Mouse (Mus musculus) kidney, adult 2 months (tissue): ENCODE measurements around the gene Chrdl2. TPM values are rescaled to one million over a fixed set of nuclear protein-coding genes. Genes with fewer than 3 reads are reported as not detected.
A peak's percentile ranks its signal among the peaks of the same experiment; 100 is the strongest.

Experiments used
- DNase-seq: peaks from one replicate; pipeline ENCODE4 v3.0.0; 2021
- H3K27ac ChIP-seq: fragments of 200-500 bp; 2 replicates; pipeline ENCODE4 v1.5.1; 2012; ENCODE audit warnings: low read depth, low read length, control low read depth, inconsistent platforms; ENCODE audit not compliant: insufficient read depth
- H3K27me3 ChIP-seq: fragments of 200-500 bp; replicated peaks from 2 replicates; pipeline ENCODE4 v1.6.1; 2012; ENCODE audit warnings: mild to moderate bottlenecking, moderate library complexity, low read length, inconsistent platforms; ENCODE audit not compliant: control insufficient read depth, insufficient read depth
- H3K36me3 ChIP-seq: fragments of 200-500 bp; 2 replicates; pipeline ENCODE4 v1.6.1; 2012; ENCODE audit warnings: mild to moderate bottlenecking, moderate library complexity, low read length, inconsistent platforms; ENCODE audit not compliant: control insufficient read depth, insufficient read depth
- H3K4me1 ChIP-seq: fragments of 200-500 bp; 2 replicates; pipeline ENCODE4 v1.6.1; 2011; ENCODE audit warnings: low read length; ENCODE audit not compliant: control insufficient read depth, insufficient read depth
- H3K4me3 ChIP-seq: fragments of 200-500 bp; 2 replicates; pipeline ENCODE4 v1.5.1; 2011; ENCODE audit warnings: mild to moderate bottlenecking, low read depth, low read length, control low read depth; ENCODE audit not compliant: insufficient read depth
- CTCF ChIP-seq: fragments of 200-500 bp; conservative IDR thresholded peaks from 2 replicates; pipeline ENCODE4 v1.5.1; 2011; ENCODE audit warnings: low read depth, mild to moderate bottlenecking, control low read depth, low read length, moderate library complexity, mixed read lengths; ENCODE audit not compliant: insufficient read depth, insufficient read length
- POLR2A ChIP-seq: fragments of 200-500 bp; IDR thresholded peaks from one replicate; pipeline ENCODE4 v1.6.1; 2011; ENCODE audit warnings: low read depth, low read length, control low read depth
- WGBS: fragments of 180-500 bp; shearing (Covaris S2); methylation state at CpG from one replicate; pipeline ENCODE4 v1.1.7; 2018; 5-methylcytosine and 5-hydroxymethylcytosine counted together
- polyA plus RNA-seq: library from polyadenylated mRNA; depleted of rRNA; stranded (reverse); fragments of >200 nt; gene quantifications from 2 replicates; pipeline ENCODE4 v1.2.3, GENCODE M21; 2012

Chrdl2 gene
- polyA plus RNA-seq, 1 experiment = 0.36 TPM

- Histone ChIP-seq H3K27me3 (no peaks in the 10 kb centered on the region), H3K36me3 (no peaks in the 10 kb centered on the region), H3K4me1 (peaks cover 40% of the 10 kb centered on the region), H3K27ac (no peak overlapping the region), H3K4me3 (no peak overlapping the region)
- no peak for TF ChIP-seq POLR2A
- no peak for DNase-seq
- 44% methylated on average over 2 of the region's 2 CpGs for WGBS
Measured at GRCm38 (mm10) chr7:99978041-99978440, 27.9 kb upstream of the Chrdl2 start.

- 6% methylated on average over 6 of the region's 6 CpGs for WGBS
- no peak for TF ChIP-seq POLR2A
- TF ChIP-seq CTCF = no peak
- no peak for DNase-seq
- H3K4me3 ChIP-seq = peak overlapping the region; percentile 81
- H3K27ac ChIP-seq = peak overlapping the region; percentile 85
- no peaks in the 10 kb centered on the region for H3K36me3 ChIP-seq
- H3K4me1 ChIP-seq = peaks cover 31% of the 10 kb centered on the region
- H3K27me3 ChIP-seq = no peaks in the 10 kb centered on the region
Measured at GRCm38 (mm10) chr7:99979081-99979480, 26.9 kb upstream of the Chrdl2 start.

GRCm38 (mm10) chr7:99979546-99980131, 26.3 kb upstream of the Chrdl2 start:
- Histone ChIP-seq H3K4me1 (peaks cover 28% of the 10 kb centered on the region), H3K27me3 (no peaks in the 10 kb centered on the region), H3K4me3 (peak overlapping the region; percentile 81), H3K27ac (peak overlapping the region; percentile 85), H3K36me3 (no peaks in the 10 kb centered on the region)
- DNase-seq = peak; percentile 77
- WGBS = under 1% methylated on average over 51 of the region's 51 CpGs
- TF ChIP-seq POLR2A (no peak), CTCF (no peak)

GRCm38 (mm10) chr7:99980132-99980591, 25.8 kb upstream of the Chrdl2 start, which contains the start of gene Rnf169:
Gene Rnf169, minus strand, starts transcription at chr7:99980448.
- Histone ChIP-seq H3K27ac (peak within 1 kb of the TSS; percentile 85), H3K27me3 (no peaks in the 10 kb centered on the region), H3K36me3 (no peaks in the 10 kb centered on the region), H3K4me3 (peak within 1 kb of the TSS; percentile 81), H3K4me1 (peaks cover 28% of the 10 kb centered on the region)
- peak; percentile 97 for DNase-seq
- WGBS = under 1% methylated on average over 55 of the region's 55 CpGs
- TF ChIP-seq POLR2A (peak; percentile 67), CTCF (no peak)

GRCm38 (mm10) chr7:99981311-99981710, 24.7 kb upstream of the Chrdl2 start:
- Histone ChIP-seq H3K36me3 (no peaks in the 10 kb centered on the region), H3K4me3 (no peak overlapping the region), H3K27me3 (no peaks in the 10 kb centered on the region), H3K4me1 (peaks cover 19% of the 10 kb centered on the region), H3K27ac (no peak overlapping the region)
- WGBS = 2% methylated on average over 2 of the region's 2 CpGs
- peak; percentile 82 for DNase-seq
- TF ChIP-seq CTCF (peak; percentile 29; the same call in 1 of the 2 replicates), POLR2A (no peak)

GRCm38 (mm10) chr7:99982256-99983242, 23.4 kb upstream of the Chrdl2 start:
- 89% methylated on average over 13 of the region's 13 CpGs for WGBS
- H3K4me3 ChIP-seq = no peak overlapping the region
- H3K27me3 ChIP-seq = no peaks in the 10 kb centered on the region
- no peak for DNase-seq
- H3K27ac ChIP-seq = no peak overlapping the region
- TF ChIP-seq CTCF (no peak), POLR2A (no peak)
- H3K36me3 ChIP-seq = no peaks in the 10 kb centered on the region
- H3K4me1 ChIP-seq = peaks cover 16% of the 10 kb centered on the region

- Histone ChIP-seq H3K27ac (no peak overlapping the region), H3K27me3 (no peaks in the 10 kb centered on the region), H3K4me3 (no peak overlapping the region), H3K4me1 (no peaks in the 10 kb centered on the region), H3K36me3 (no peaks in the 10 kb centered on the region)
- DNase-seq = peak; percentile 75
- WGBS = 4% methylated on average over 4 of the region's 4 CpGs
- TF ChIP-seq POLR2A (no peak), CTCF (peak; percentile 88)
Measured at GRCm38 (mm10) chr7:99988725-99989124, 17.2 kb upstream of the Chrdl2 start.
